Mouse (Mus musculus) embryonic fibroblast, embryonic 13.5 days (primary cell): Measurements from ENCODE around the gene Lbp.

Experiments
- CTCF ChIP-seq: IDR thresholded peaks from 2 replicates; pipeline ENCODE4 v1.5.1; 2011; ENCODE audit warnings: mild to moderate bottlenecking, control low read depth, low read length, moderate library complexity, borderline replicate concordance; ENCODE audit not compliant: insufficient read depth
- POLR2A ChIP-seq: IDR thresholded peaks from 2 replicates; pipeline ENCODE4 v1.6.1; 2011; ENCODE audit warnings: low read depth, mild to moderate bottlenecking, control low read depth, low read length, moderate library complexity

GRCm38 (mm10) chr2:158279656-158280055 is 26.6 kb upstream of the Lbp start:
- TF ChIP-seq CTCF (no peak), POLR2A (no peak)
